Mouse (Mus musculus) liver, postnatal 0 days (tissue): Measurements from ENCODE around the gene 4931406C07Rik. TPM values are rescaled to one million over a fixed set of nuclear protein-coding genes. Genes with fewer than 3 reads are reported as not detected.

Source experiments
- ATAC-seq: fragments of 200-750 bp; cut with Nextera tagmentation; 2 replicates; pipeline ENCODE4 v1.8.0; 2017; ENCODE audit warnings: mild to moderate bottlenecking, moderate library complexity
- DNase-seq: peaks from one replicate; pipeline ENCODE4 v3.0.0-alpha.2; 2016
- H3K27ac ChIP-seq: fragments of 300-500 bp; sonication (generic); 2 replicates; pipeline ENCODE4 v1.5.1; 2014; ENCODE audit warnings: antibody characterized with exemption, moderate library complexity, mild to moderate bottlenecking, low read depth
- H3K27me3 ChIP-seq: fragments of 300-500 bp; sonication (generic); 2 replicates; pipeline ENCODE4 v1.6.1; 2014; ENCODE audit warnings: low read length, control low read depth, mixed read lengths; ENCODE audit not compliant: insufficient read depth
- H3K36me3 ChIP-seq: fragments of 300-500 bp; sonication (generic); replicated peaks from 2 replicates; pipeline ENCODE4 v1.6.1; 2014; ENCODE audit warnings: mild to moderate bottlenecking, control low read depth, low read length, moderate library complexity, mixed read lengths; ENCODE audit not compliant: insufficient read depth
- H3K4me1 ChIP-seq: fragments of 300-500 bp; sonication (generic); 2 replicates; pipeline ENCODE4 v1.6.1; 2014; ENCODE audit warnings: antibody characterized with exemption, mild to moderate bottlenecking, control low read depth; ENCODE audit not compliant: insufficient read depth
- H3K4me2 ChIP-seq: fragments of 300-500 bp; sonication (generic); 2 replicates; pipeline ENCODE4 v1.6.1; 2014; ENCODE audit warnings: low read depth, mild to moderate bottlenecking, low read length, moderate library complexity, mixed read lengths
- H3K4me3 ChIP-seq: fragments of 300-500 bp; sonication (generic); 2 replicates; pipeline ENCODE4 v1.5.1; 2014; ENCODE audit warnings: low read depth, low read length
- H3K9ac ChIP-seq: fragments of 300-500 bp; sonication (generic); replicated peaks from 2 replicates; pipeline ENCODE4 v1.6.1; 2014; ENCODE audit warnings: mild to moderate bottlenecking, moderate library complexity
- H3K9me3 ChIP-seq: fragments of 300-500 bp; sonication (generic); 2 replicates; pipeline ENCODE4 v1.6.1; 2016; ENCODE audit warnings: mild to moderate bottlenecking, control low read depth, low read length, mixed read lengths
- CTCF ChIP-seq: sonication (generic); IDR thresholded peaks from 2 replicates; pipeline ENCODE4 v1.5.1; 2016; ENCODE audit warnings: antibody characterized with exemption, low read depth
- EP300 ChIP-seq: IDR thresholded peaks from 2 replicates; pipeline ENCODE4 v1.6.1; 2016; ENCODE audit warnings: antibody characterized with exemption, low read depth, mild to moderate bottlenecking
- WGBS: fragments of 180-500 bp; shearing (Covaris S2); extraction: QIAGEN DNeasy Blood & Tissue Kit; methylation state at CpG from one replicate; pipeline ENCODE4 v1.1.7; 2014; ENCODE audit not compliant: insufficient replicate concordance; 5-methylcytosine and 5-hydroxymethylcytosine counted together
- polyA plus RNA-seq: library from polyadenylated mRNA; unstranded; fragments of >200 nt; fragmentation: Nextera tagmentation; extraction: Ambion mirVana; gene quantifications from 2 replicates; pipeline ENCODE4 v1.2.1, GENCODE M21; 2015

The 4931406C07Rik gene
- polyA plus RNA-seq, 1 experiment from 2014 or later = 27.6 TPM

GRCm38 (mm10) chr9:15261980-15262379, 44.3 kb downstream of the 4931406C07Rik start:
- no peak overlapping the region for H3K4me3 ChIP-seq
- DNase-seq (no peak), ATAC-seq (no peak)
- H3K27me3 ChIP-seq = no peaks in the 10 kb centered on the region
- no peak overlapping the region for H3K9ac ChIP-seq
- TF ChIP-seq CTCF = no peak
- TF ChIP-seq EP300 = no peak
- no peak overlapping the region for H3K4me2 ChIP-seq
- H3K4me1 ChIP-seq = no peaks in the 10 kb centered on the region
- no peak overlapping the region for H3K27ac ChIP-seq
- no peaks in the 10 kb centered on the region for H3K9me3 ChIP-seq
- peaks cover 57% of the 10 kb centered on the region for H3K36me3 ChIP-seq
- WGBS = 87% methylated on average over 8 of the region's 8 CpGs

- Histone ChIP-seq H3K9ac (no peak overlapping the region), H3K9me3 (no peaks in the 10 kb centered on the region), H3K4me2 (no peak overlapping the region), H3K27me3 (no peaks in the 10 kb centered on the region), H3K36me3 (peaks cover 8% of the 10 kb centered on the region), H3K27ac (no peak overlapping the region), H3K4me3 (no peak overlapping the region), H3K4me1 (no peaks in the 10 kb centered on the region)
- DNase-seq (no peak), ATAC-seq (no peak)
- WGBS = 68% methylated on average over 3 of the region's 3 CpGs
- TF ChIP-seq EP300 = no peak
- no peak for TF ChIP-seq CTCF
Measured at GRCm38 (mm10) chr9:15256214-15256613, 50.0 kb downstream of the 4931406C07Rik start.

- TF ChIP-seq EP300 = no peak
- no peak for TF ChIP-seq CTCF
- no peaks in the 10 kb centered on the region for H3K27me3 ChIP-seq
- no peak for DNase-seq
- H3K9me3 ChIP-seq = no peaks in the 10 kb centered on the region
- H3K27ac ChIP-seq = no peak overlapping the region
- ATAC-seq = no peak
- H3K36me3 ChIP-seq = no peaks in the 10 kb centered on the region
- H3K4me3 ChIP-seq = no peak overlapping the region
- WGBS = 79% methylated on average over 7 of the region's 7 CpGs
- no peaks in the 10 kb centered on the region for H3K4me1 ChIP-seq
- no peak overlapping the region for H3K4me2 ChIP-seq
- H3K9ac ChIP-seq = no peak overlapping the region
Measured at GRCm38 (mm10) chr9:15254501-15254900, 51.7 kb downstream of the 4931406C07Rik start.

GRCm38 (mm10) chr9:15252196-15252595, 54.1 kb downstream of the 4931406C07Rik start:
- H3K27ac ChIP-seq = no peak overlapping the region
- H3K27me3 ChIP-seq = no peaks in the 10 kb centered on the region
- no peak for TF ChIP-seq EP300
- TF ChIP-seq CTCF = no peak
- H3K4me2 ChIP-seq = no peak overlapping the region
- no peaks in the 10 kb centered on the region for H3K9me3 ChIP-seq
- ATAC-seq (no peak), DNase-seq (no peak)
- H3K36me3 ChIP-seq = no peaks in the 10 kb centered on the region
- H3K9ac ChIP-seq = no peak overlapping the region
- WGBS = 72% methylated on average over 7 of the region's 7 CpGs
- H3K4me1 ChIP-seq = no peaks in the 10 kb centered on the region
- no peak overlapping the region for H3K4me3 ChIP-seq

- ATAC-seq = no peak
- TF ChIP-seq CTCF = no peak
- no peak for TF ChIP-seq EP300
- Histone ChIP-seq H3K36me3 (no peaks in the 10 kb centered on the region), H3K4me1 (no peaks in the 10 kb centered on the region), H3K4me2 (no peak overlapping the region), H3K9me3 (no peaks in the 10 kb centered on the region), H3K27me3 (no peaks in the 10 kb centered on the region), H3K4me3 (no peak overlapping the region), H3K9ac (no peak overlapping the region), H3K27ac (no peak overlapping the region)
- no peak for DNase-seq
- 38% methylated on average over 7 of the region's 7 CpGs for WGBS
Measured at GRCm38 (mm10) chr9:15250376-15250775, 55.9 kb downstream of the 4931406C07Rik start.

GRCm38 (mm10) chr9:15245319-15246075, 60.8 kb downstream of the 4931406C07Rik start:
- DNase-seq = peak; percentile 24
- no peak overlapping the region for H3K4me2 ChIP-seq
- no peak for TF ChIP-seq CTCF
- no peak for TF ChIP-seq EP300
- H3K36me3 ChIP-seq = no peaks in the 10 kb centered on the region
- no peaks in the 10 kb centered on the region for H3K27me3 ChIP-seq
- ATAC-seq = peak; percentile 81
- H3K4me3 ChIP-seq = no peak overlapping the region
- H3K4me1 ChIP-seq = no peaks in the 10 kb centered on the region
- no peak overlapping the region for H3K27ac ChIP-seq
- WGBS = 60% methylated on average over 14 of the region's 14 CpGs
- H3K9ac ChIP-seq = no peak overlapping the region
- no peaks in the 10 kb centered on the region for H3K9me3 ChIP-seq
